Mouse (Mus musculus) brain, embryonic 14.5 days (tissue): ENCODE measurements around the gene Scyl2.

ENCODE experiments used
- CTCF ChIP-seq: fragments of 200-500 bp; IDR thresholded peaks from 2 replicates; pipeline ENCODE4 v1.5.1; 2012; ENCODE audit warnings: inconsistent platforms, mild to moderate bottlenecking, moderate library complexity, borderline replicate concordance; ENCODE audit not compliant: insufficient read depth, insufficient read length; ENCODE audit errors: extremely low read depth
- POLR2A ChIP-seq: fragments of 200-500 bp; IDR thresholded peaks from 2 replicates; pipeline ENCODE4 v1.6.1; 2012; ENCODE audit warnings: mild to moderate bottlenecking, inconsistent platforms, borderline replicate concordance; ENCODE audit not compliant: poor library complexity, insufficient read depth, insufficient read length, severe bottlenecking; ENCODE audit errors: extremely low read depth

DNA sequence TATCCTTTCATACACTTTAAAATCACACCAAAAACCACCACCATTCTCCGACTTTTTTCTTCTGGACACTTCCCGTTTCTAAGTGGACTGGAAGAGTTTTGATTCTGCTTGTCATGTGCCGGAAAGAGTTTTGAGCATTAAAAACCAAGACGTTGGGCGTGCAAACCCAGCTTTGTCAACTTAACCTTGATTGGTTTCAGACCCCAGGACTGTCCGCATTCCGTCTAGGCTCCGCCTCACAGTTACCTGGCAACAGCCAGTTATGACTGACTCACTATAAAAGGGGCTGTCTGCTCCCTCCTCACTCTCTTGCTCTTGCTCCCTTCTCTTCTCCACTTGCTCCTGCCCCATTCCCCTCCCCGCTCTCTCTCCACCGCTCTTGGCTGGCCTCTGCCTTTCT lies 22.6 kb upstream of the Scyl2 start:
- TF ChIP-seq POLR2A = no peak
- no peak for TF ChIP-seq CTCF
